Mouse (Mus musculus): ENCODE measurements around the gene Scamp1.

DNA sequence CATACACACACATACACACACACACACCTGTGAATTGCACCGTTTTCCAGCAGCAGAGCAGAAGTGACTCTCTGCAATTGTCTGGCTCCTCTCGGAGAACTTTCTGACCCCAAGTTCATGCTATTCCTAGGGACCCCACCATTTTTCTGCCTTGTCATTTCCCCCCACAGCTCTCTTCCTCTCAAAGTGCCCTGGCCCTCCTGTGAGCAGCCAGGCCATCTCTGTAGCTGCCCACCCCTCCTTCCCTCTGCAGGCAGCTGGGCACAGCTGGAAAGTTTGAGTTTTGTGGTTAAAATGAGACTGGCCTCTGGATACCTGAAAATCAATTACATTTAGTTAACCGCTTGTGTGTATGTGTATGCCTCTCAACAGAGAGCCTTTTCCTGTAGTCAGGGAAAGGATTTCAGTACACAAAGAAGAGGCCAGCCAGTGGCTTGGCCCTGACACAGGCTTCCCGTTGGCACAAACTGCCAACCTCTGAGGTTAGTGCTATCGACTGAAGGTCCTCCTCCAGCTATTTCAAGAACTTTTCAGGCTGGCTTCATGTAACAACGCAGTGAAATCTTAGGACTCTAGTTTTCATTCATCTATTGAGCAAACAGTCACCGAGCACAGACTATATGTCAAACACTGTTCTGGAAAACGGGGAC lies 102.2 kb downstream of the Scamp1 start:
- TF ChIP-seq POLR2A (IDR thresholded peaks at IDR 0.05; ENCODE audit: low read depth, low read length) (no peak), CTCF (conservative IDR thresholded peaks at IDR 0.05; ENCODE audit: insufficient read depth, insufficient read length, low read depth, low read length) (no peak)
